Mouse (Mus musculus) Patski (cell line): ENCODE data around the gene BC034090. TPM values are rescaled to one million over a fixed set of nuclear protein-coding genes. Genes with fewer than 3 reads are reported as not detected.

ENCODE experiments used
- ATAC-seq: fragments of 100-300 bp; one replicate; pipeline ENCODE4 v1.8.0; 2021
- CTCF ChIA-PET: fragments of 350-600 bp; sonication (Branson Sonifier 250); formaldehyde crosslinking; loops from one replicate; lab custom pipeline; 2022; ENCODE audit warnings: inconsistent platforms; lab: Charles Lee
- POLR2A ChIA-PET: fragments of 350-600 bp; sonication (Branson Sonifier 250); formaldehyde crosslinking; loops from one replicate; lab custom pipeline; 2022; ENCODE audit warnings: antibody characterized with exemption, inconsistent platforms; lab: Charles Lee
- DNase-seq: peaks from one replicate; pipeline ENCODE4 v3.0.0-alpha.2; 2011; ENCODE audit warnings: low read depth, low spot score
- H3K27me3 ChIP-seq: fragments of 371-371 bp; one replicate; pipeline ENCODE4 v1.5.1; 2021
- CTCF ChIP-seq: fragments of 100-300 bp; IDR thresholded peaks from one replicate; pipeline ENCODE4 v1.5.1; 2021
- in situ Hi-C: fragments of 300-500 bp; cut with MboI; formaldehyde crosslinking; loops from 3 replicates; pipeline ENCODE4 v1.11.1; 2018; ENCODE audit warnings: low pct_unique_long_range_greater_than_20kb, mixed read lengths
- polyA plus RNA-seq: library from polyadenylated mRNA; unstranded; gene quantifications from one replicate; pipeline ENCODE4 v1.2.3, GENCODE M21; 2021

The BC034090 gene
- polyA plus RNA-seq, 1 experiment from 2014 or later, result 75.8 TPM

DNA sequence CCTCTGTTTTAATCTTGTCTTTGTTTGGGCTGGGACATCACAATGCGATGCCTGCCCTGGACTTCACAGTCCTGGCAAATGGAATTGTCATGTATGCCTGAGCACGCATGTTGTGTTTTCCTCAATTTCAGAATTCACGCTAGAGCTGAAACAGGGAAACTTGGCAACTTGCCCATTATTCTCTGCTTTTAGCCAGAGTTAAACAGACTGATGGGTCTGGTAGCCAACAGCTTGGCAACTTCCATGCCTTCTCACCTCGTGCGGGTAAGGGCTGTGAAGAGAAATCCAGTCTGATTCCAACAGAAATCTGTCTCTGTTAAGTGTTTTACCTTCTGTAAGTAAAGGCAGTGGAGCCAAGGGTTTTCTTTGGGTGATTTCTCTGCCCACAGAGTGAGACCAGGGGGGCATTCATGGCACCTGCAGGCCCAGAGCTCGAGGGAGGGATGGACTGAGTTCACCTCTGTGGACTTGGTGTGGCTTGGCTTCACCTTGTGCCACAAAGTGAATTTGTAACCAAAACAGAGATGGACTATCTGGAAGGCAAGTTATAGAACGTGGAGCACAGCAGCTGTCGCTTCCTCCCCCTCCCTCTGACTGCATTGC, 39.6 kb downstream of the BC034090 start:
- CTCF ChIA-PET, result no interaction called here
- in situ Hi-C loops, result loop anchor here (25.0 kb wide), 1 partner anchor 417 kb away; no protein-coding TSS in a partner anchor
- POLR2A ChIA-PET, result interaction anchor here (1.5 kb wide), 1 partner anchor 106 kb away, joined by 6 read pairs; the partner anchor contains the start of gene Ier5
- TF ChIP-seq CTCF, result no peak
- DNase-seq (no peak), ATAC-seq (no peak)
- H3K27me3 ChIP-seq, result no peaks in the 10 kb centered on the region

DNA sequence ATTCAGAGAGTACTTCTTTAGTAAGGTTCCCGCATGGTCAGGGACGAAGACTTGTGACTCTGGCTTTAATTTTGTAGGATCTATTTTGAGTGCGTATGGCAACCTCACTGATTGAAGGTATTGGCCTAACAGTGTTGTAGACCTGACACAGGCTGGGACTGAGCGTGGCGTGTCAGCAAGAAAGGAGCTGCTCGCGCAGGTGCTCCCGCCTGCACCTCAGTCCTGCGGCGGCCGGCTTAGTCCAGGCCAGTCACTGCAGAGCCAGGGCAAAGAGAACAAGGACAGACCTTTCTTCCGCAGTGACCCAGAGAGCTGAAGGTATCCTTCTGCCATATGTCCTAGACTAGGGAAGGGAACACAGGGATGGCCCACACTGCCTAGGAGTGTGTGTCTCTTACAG, 40.3 kb downstream of the BC034090 start:
- ChIA-PET POLR2A (interaction anchor here (1.5 kb wide), 1 partner anchor 105 kb away, joined by 6 read pairs; the partner anchor contains the start of gene Ier5), CTCF (no interaction called here)
- ATAC-seq, result no peak
- H3K27me3 ChIP-seq, result no peaks in the 10 kb centered on the region
- TF ChIP-seq CTCF, result no peak
- DNase-seq, result no peak
- in situ Hi-C loops, result loop anchor here (25.0 kb wide), 1 partner anchor 417 kb away; no protein-coding TSS in a partner anchor

DNA sequence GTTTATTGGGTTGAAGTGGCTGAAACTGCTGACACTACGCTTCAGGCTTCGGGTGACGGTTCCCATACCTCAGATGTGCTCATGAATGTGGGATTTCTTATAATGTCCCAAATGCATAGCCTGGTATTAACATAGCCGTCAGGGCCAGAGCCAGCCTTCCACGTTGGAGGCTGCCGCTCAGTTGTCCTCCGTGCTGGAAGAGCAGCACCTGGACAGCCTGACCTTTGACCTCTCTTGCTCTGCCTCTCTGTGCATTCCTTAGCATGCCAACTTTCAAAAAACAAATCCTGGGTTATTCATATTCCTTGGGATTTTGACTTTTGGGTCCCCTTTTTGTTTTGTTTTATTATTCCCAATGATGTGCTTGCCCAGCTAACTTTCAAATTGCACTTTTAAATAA, 41.1 kb downstream of the BC034090 start:
- ATAC-seq (no peak), DNase-seq (no peak)
- no peaks in the 10 kb centered on the region for H3K27me3 ChIP-seq
- in situ Hi-C loops, result loop anchor here (25.0 kb wide), 1 partner anchor 416 kb away; no protein-coding TSS in a partner anchor
- ChIA-PET POLR2A (no interaction called here), CTCF (no interaction called here)
- no peak for TF ChIP-seq CTCF

DNA sequence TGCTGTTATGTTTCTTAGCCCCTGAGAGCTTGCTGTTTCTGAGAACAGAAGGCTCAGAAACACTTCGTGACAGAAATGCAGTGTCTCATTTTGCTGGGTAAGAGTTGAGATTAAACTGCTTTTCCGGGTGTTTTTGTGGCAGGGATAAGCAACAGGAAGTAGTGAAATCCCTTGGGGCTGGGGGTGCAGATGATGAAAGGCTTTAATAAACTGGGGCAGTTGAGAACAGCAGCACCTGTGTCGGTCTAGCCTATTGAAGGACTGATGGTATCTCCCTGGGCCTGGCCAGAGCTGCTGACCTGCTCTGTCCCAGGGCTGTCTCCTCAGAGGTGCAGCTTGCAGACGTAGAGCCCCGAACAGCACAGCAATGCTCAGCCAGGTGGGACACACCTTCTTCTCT, 41.8 kb downstream of the BC034090 start:
- in situ Hi-C loops, result loop anchor here (25.0 kb wide), 1 partner anchor 415 kb away; no protein-coding TSS in a partner anchor
- ATAC-seq, result no peak
- TF ChIP-seq CTCF, result no peak

DNA sequence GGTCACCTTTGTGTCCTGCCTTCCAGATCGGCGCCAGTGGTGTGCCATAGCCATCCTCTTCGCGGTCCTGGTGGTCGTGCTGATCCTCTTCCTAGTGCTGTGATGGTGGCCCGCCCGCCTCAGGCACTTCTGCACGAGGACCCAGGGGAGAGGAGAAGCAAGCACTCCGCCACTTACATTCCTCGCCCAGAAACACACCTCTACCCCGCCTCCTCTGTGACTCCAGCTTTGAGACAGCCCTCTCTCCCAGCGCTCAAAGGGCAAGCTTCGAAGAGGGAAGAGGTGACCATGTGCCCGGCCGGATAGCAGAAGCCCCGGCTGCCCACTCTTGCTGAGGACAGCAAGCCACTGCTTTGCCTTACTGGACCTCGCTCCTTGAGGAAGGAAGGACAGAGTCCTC, 42.3 kb downstream of the BC034090 start:
- TF ChIP-seq CTCF, result no peak
- ATAC-seq (no peak), DNase-seq (no peak)
- no peaks in the 10 kb centered on the region for H3K27me3 ChIP-seq
- ChIA-PET CTCF (no interaction called here), POLR2A (no interaction called here)
- in situ Hi-C loops, result loop anchor here (25.0 kb wide), 1 partner anchor 415 kb away; no protein-coding TSS in a partner anchor

More for the DNA sequence above, 41.8 kb downstream of the BC034090 start:
- CTCF ChIA-PET, result no interaction called here
- POLR2A ChIA-PET, result no interaction called here
- DNase-seq, result no peak
- no peaks in the 10 kb centered on the region for H3K27me3 ChIP-seq

DNA sequence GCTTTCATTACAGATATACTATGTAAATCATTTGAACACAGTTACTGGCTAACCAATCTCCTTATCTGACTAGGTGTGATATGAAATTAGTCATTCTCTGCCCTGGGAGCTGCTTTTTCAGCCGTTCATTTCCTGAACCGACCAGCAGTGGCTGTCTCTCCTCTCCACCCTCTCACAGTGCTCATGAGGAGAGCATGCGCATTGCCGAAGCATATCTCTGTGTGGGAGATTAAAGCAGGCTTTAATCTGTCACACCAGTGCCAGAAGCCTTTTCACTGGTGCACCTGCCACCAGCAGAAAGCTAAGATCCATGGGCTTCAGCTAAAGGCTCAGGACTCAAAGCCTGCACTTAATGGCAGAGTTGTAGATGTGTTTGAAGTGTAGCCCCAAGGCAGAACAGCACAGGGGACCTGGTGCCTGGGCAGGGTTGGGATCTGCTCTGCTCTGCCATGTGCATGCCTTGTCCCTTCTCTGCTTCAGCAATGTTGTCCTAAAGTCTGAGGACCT, 42.8 kb downstream of the BC034090 start:
- no peak for TF ChIP-seq CTCF
- H3K27me3 ChIP-seq, result no peaks in the 10 kb centered on the region
- DNase-seq, result no peak
- in situ Hi-C loops, result loop anchor here (25.0 kb wide), 1 partner anchor 414 kb away; no protein-coding TSS in a partner anchor
- no peak for ATAC-seq
- ChIA-PET CTCF (no interaction called here), POLR2A (interaction anchor here (1.3 to 1.5 kb wide), 2 partner anchors 10 to 11 kb away, joined by 3 to 5 read pairs; no protein-coding TSS in a partner anchor)

DNA sequence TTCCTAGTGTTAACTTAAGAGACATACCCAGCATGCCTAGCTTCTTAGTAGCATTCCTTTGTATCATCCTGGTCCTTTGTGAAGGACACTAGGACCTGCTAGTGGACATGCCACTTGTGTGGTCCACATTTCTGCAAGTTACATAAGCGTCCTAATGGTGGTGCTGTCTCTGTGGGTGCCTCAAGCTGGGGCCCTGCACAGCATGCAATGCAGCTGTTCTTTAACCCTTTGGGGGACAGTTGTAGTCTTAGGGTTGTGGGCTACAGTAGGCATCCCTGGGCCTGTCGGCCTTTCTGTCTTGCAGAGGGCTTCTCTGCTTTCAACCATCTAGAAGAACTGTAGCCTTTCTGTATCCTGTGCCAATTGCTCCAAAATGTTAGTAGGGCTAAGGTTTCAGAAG, 43.3 kb downstream of the BC034090 start:
- ChIA-PET POLR2A (interaction anchor here (1.3 to 1.5 kb wide), 2 partner anchors 10 to 11 kb away, joined by 3 to 5 read pairs; no protein-coding TSS in a partner anchor), CTCF (no interaction called here)
- in situ Hi-C loops, result loop anchor here (25.0 kb wide), 1 partner anchor 414 kb away; no protein-coding TSS in a partner anchor
- ATAC-seq (no peak), DNase-seq (no peak)
- no peaks in the 10 kb centered on the region for H3K27me3 ChIP-seq
- TF ChIP-seq CTCF, result no peak

DNA sequence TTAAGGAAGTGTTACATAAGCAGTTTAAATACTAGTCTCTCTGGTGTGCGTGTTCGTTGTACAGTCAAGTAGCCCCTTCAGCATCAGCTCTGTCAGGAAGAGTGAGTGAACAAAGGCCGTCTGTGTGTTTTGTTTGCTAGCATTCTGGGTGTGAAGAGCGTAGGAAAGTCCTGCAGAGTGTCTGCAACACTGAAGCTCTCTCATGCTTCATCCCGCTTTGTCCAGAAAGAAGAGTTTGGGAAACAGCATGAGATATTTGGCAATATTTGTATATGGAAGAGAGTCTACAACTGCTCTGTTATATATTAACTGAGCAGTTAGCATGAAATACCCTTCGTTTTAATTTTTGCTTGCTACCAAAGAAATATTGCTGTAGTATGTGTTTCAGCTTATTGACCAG, 44.7 kb downstream of the BC034090 start:
- POLR2A ChIA-PET, result no interaction called here

DNA sequence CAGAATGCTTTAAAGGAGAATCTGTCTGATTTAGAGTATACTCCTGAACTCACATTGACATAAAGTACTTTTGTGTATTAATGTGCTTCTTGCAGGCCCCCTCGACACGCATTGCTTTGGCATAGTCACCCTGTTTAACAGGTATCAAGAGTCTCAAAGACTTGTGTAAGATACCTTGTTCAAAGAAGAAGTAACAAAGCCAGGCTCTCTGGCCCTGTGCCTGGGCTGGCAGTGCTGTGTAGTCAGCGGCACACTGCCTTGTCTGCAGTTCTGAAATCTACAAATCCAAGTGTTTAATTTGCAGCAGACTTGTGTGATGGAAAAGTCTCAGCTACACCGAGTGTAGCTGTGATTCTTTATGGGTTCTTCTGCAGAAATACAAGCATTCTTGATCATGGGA, 47.6 kb downstream of the BC034090 start:
- H3K27me3 ChIP-seq, result no peaks in the 10 kb centered on the region
- DNase-seq (no peak), ATAC-seq (no peak)
- no peak for TF ChIP-seq CTCF
- ChIA-PET POLR2A (no interaction called here), CTCF (no interaction called here)
- in situ Hi-C loops, result no loop called here

More for the DNA sequence above, 44.7 kb downstream of the BC034090 start:
- TF ChIP-seq CTCF, result no peak
- DNase-seq, result no peak
- in situ Hi-C loops, result no loop called here
- no peak for ATAC-seq
- no peaks in the 10 kb centered on the region for H3K27me3 ChIP-seq
- CTCF ChIA-PET, result no interaction called here

DNA sequence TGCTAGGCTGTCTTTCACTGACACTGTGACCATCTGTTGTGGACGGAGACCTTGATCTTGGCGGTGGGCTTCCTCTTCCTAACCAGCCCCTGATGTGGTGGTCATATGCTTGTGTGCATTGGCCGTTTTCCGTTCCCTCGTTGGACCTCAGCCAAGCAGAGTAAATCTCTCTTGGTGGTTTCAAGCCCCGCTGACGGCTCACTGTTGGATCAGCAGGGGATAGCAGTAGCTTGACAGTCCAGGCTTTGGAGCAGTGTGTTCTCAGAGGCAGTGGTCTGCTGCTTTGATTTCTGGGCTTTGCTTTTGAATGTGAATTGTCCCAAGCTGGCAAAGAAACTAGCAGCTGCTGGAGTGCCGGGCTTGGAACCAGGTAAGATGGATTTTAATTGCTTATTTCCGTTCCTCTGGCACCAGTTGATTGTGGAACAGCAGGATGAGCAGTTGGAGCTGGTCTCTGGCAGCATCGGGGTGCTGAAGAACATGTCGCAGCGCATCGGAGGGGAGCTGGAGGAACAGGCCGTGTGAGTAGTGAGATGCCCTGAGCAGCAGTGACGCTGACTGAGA, 51.4 kb downstream of the BC034090 start:
- POLR2A ChIA-PET, result no interaction called here
- CTCF ChIA-PET, result interaction anchor here (1.1 kb wide), 1 partner anchor 33 kb away, joined by 3 read pairs; no protein-coding TSS in a partner anchor
- TF ChIP-seq CTCF, result no peak
- no peaks in the 10 kb centered on the region for H3K27me3 ChIP-seq
- DNase-seq (no peak), ATAC-seq (peak; percentile 31)
- in situ Hi-C loops, result no loop called here
